Mouse (Mus musculus) urinary bladder, adult 2 months (tissue): ENCODE measurements around the gene Arih2. TPM values are rescaled to one million over a fixed set of nuclear protein-coding genes. Genes with fewer than 3 reads are reported as not detected.
"Not testable (repeated sequence)": the region's sequence is repeated elsewhere in the genome, so short reads cannot be mapped to it uniquely, and the experiment has no call there.

Experiments
- DNase-seq: peaks from one replicate; pipeline ENCODE4 v3.0.0; 2022; ENCODE audit warnings: low spot score
- polyA plus RNA-seq: library from polyadenylated mRNA; depleted of rRNA; stranded (reverse); fragments of >200 nt; gene quantifications from 2 replicates; pipeline ENCODE4 v1.2.3, GENCODE M21; 2012

Gene Arih2
- polyA plus RNA-seq, 1 experiment = 46.2 TPM

DNA sequence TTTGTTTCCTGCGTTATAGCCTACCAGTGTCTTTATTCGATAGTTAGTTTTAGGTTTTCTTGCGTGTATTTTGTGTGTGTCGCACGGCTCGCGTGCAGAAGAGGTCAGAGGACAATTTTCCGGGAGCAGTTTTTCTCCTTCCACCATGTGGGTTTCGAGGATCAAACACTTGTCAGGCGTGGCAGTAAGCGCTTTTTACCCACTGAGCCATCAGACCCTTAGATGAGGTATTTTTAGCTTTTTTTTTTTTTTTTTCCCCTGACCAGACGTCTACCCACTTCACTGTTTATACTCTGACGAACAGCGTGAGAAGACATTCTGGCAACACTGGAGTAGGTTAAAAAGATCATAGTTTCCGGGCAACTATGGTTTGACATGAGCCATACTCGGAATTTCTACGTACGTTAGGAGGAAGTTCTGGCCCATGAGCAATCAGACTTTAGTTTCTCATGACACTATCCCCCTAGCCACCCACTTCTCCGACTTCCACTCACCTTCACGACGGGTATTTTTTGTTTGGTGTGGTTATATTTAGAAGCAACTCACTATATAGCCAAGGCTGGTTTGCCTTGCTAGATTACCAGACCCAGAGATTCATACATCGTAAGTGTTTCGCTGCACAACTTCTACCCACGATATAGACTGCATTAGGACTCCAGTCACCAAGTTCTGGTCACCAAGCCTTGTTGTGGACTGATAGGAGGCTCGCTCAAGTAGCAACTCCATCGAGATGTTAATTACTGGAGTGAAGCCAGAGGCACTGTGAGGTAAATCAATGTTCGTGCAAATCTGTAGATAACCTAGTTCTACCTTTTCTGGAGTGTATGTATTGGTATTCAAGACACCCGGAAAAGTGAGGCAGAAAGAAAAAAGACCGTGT is 615 bp upstream of the Arih2 start:
- no peak for DNase-seq

DNA sequence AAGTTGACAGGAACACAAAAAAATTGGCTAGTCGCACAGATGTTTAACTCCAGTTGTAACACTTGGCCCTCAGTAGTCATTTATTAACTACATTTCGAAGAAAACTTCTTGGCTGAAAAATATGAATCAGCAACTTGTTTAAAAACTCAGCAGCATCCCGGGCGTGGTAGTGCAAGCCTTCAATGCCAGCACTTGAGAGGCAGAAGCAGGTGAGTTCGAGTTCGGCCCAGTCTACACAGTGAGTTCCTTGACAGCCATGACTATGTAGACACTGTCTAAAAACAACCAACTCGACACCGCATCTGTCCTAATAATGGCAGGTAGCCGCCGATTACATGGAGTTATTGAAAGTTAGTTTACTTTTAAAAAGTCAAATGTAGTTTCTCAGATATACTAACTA is 1.0 kb downstream of the Arih2 start:
- no peak for DNase-seq

DNA sequence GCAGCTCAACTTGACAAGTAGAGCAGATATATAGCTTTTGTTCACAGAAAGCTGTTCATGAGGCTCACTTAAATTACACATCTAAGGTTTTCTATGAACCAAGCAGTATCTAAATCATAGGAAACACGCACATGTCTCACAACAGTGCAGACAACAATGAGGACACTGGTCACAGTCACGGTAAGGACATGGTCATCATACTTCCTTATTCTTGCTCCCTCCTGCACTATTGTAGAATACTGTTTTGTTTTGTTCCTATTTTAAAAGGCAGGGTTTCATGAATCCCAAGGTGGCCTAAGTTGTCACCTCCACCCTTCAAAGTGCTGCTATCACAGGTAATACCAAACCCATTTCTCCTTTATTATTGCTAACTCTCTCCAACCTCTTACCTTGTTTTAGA is 9.4 kb downstream of the Arih2 start:
- DNase-seq = no peak

DNA sequence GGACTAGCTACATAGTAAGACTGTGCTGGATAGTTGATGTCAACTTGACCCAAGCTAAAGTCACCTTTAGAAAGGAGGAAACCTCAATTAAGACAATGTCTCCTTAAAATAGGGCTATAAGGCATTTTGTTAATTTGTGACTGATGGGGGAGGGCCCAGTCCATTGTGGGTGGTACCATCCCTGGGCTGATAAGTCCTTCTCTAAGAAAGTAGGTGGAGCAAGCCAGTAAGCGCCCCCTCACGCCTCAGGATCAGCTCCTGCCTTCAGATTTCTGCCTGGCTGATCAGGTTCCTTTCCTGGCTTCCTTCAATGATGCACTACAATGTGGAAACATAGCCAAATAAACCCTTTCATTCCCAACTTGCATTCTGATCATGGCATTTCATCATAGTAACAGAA is 13.8 kb downstream of the Arih2 start:
- no peak for DNase-seq

DNA sequence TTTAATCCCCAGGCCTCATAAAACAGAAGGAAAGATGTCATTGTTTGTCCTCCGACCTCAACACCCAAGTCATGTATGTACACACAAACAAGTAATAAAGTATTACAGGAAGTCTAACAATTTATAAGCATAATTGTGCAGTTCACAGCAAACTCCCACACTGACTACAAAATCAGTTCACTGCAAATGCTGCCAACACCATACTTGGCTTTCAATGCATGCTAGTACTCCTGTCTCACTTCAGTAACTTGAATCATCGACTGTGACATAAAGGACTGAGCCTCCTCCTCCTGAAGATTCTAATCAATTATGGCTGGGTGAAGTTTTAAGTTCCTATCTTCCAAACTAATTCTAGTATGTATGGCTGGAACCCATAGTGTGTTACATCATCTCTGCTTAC is 15.3 kb downstream of the Arih2 start:
- no peak for DNase-seq

DNA sequence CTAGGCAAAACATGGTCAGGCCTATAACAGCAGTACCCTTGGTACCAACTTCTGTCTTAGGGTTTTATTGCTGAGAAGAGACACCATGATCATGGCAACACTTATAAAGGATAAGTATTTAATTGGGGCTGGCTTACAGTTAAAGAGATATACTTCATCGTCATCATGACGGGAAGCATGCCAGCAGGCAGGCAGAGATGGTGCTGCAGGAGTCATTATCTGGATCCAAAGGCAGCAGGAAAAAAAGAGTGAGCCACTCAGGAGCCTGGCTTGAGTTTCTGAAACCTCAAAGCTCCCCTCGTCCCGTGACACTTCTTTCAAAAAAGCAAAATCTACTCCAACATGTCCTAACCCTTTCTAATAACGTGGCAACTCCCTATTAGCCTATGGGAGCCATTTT is 16.8 kb downstream of the Arih2 start:
- no peak for DNase-seq

DNA sequence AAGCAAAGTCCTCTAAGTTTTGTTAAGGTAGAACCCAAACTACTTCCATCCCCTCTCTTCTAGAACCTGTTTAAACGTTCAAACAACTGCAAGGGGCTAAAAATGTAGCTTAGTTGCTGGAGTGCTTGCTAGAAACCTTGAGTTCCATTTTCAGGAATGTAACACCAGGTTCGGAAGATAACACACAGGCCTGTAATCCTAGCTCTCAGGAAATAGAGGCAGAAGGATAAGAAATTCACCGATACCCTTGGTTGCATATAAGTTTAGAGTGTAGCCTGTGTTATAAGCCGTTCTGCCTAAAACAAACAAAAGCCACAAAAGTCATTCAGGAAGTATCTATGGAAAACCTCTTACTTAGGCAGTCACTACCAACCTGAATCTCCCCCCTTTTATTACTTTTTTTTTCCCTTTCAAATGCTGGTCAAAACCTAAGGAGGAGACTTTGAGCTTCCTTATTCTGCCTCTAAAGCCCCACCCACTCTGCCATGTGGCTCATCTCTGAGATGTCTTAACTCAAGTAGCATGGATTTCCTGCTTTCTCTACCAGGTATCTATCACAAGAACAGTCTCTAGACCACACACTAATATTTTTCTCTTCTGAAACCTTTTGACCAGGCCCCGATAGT is 17.4 kb downstream of the Arih2 start:
- DNase-seq = no peak

DNA sequence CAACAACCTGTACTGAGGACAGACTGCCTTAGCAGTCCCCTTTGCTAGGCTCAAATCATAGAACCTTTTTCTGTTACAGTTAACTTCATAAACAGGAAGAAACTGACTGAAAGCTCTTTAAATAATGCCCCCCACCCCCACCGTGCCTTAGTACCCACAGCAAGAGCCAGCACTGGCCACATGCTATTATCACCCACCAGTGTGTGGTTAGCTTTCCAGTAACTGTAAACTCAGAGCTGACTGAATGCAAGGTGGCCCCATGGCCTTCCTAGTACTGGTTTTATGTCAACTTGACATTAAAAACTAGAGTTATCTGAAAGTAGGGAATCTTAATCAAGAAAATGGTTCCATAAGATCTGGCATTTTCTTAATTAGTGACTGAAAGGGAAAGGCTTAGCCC is 18.5 kb downstream of the Arih2 start:
- no peak for DNase-seq

DNA sequence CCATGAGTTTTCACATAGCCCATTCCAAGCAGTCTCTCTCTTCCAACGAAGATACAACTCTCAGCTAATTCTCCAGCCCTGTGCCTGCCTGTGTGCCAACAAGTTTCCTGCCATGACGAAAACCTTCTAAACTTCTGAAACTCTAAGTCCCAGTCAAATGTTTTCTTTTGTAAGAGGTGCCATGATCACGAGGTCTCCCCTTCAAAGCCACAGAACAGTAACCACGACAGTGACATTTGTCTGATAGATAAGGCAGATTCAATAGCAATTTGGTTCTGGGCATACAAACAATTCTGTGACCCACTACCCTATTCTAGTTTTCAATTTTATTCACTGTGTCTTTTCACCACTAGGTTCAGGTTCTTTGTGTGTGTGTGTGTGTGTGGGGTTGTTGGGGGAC is 21.0 kb downstream of the Arih2 start:
- no peak for DNase-seq

DNA sequence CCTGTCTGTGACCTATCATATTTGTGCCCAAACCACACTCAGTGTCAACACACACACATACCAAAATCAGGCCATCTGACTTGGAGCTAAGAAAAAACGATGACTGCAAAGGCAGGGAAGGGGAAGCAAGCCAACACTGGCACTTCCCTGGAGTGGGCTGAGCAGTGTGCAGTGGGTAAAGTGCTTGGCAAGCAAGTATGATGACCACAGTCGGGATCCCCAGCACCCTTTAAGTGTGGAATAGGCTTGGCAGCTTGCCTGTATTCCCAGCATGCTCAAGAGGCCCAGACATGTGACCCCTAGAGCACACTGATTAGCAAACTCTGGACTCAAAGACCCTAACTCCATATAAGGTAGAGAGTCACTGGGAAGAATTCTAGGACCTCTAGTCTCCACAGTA is 22.7 kb downstream of the Arih2 start:
- DNase-seq = no peak

DNA sequence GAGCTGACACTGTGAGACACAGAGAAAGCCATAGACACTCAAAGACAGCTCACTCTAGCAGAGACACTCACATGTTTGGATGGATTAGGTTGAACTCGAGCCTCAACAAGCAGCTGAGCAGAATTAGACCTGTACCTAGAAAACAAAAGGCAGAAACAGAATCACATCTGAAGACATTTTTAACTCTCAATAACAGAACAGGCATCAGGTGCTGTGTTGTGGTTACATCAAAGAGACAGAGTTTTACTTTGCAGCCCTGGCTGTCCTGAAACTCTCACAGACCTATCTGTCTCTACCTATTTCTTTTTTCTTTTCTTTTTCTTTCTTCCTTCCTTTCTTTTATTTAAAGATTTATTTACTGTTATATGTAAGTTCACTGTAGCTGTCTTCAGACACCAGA is 31.9 kb downstream of the Arih2 start:
- DNase-seq = no peak

DNA sequence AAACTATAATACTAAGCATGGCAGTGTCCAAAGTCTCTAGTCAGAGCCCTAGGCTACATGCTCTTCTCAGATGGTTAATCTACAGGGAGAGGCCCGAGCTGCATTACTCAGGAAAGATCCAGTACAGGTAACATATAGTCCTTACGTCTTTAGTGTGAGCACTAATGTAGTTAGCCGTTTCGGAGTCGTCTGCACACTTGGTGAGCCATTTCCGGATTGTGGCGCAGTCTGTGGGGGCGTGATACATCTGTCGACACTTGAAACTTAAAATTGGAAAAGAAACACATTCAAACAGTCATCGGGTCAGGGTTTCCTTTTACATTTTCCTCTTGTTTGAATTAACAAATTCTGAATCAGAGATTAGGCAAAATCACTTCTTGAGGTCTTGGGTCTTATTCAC is 37.7 kb downstream of the Arih2 start:
- no peak for DNase-seq

DNA sequence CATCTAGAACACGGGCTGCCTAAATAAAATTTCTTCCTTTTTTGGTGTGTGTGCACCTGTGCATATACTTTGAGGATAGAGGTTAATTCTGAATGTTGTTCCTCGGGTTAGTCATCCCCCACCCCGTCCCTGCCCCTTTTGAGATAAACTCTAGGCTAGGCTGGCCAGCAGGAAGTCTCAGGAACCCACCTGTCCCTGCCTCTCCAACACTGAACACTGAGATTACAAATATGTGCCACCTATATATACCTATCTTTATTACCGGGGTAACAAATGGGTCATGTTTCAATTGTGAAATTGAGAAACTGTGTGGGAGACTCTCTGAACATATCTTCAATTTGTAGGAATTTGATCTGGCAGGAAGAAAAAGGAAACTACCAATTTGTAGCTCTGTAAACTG is 40.3 kb downstream of the Arih2 start:
- no peak for DNase-seq

DNA sequence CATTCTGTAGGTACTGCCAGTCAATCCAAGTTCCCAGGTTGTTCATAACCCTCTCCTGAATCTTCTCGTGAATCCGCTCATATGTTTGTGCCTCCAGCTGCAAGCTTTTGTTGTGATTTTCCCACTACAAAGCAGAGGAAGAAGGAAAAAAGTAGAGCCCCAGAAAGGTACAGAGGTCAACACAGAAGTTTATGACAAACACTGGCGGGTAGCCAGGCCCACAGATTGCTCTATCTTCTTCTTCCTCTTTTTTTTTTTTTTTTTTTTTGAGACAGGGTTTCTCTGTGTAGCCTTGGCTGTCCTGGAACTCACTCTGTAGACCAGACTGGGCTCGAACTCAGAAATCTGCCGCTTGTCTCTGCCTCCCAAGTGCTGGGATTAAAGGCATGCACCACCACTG is 41.3 kb downstream of the Arih2 start:
- not testable (repeated sequence) for DNase-seq

DNA sequence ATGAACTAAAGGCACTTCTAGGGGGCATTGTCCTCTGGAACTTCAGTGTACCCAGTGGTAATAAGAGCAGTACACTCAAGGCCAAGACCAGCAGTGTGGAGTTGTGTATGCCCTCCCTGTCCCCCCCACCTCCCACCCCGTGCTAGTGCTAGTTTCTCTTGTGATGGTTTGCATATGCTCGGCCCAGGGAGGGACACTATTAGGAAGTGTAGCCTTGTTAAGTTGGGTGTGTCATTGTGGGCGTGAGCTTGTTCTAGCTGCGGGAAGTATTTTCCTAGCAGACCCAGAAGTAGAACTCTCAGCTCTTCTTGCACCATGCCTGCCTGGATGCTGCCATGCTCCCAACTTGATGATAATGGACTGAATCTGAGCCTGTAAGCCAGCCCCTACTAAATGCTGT is 47.2 kb downstream of the Arih2 start:
- no peak for DNase-seq

DNA sequence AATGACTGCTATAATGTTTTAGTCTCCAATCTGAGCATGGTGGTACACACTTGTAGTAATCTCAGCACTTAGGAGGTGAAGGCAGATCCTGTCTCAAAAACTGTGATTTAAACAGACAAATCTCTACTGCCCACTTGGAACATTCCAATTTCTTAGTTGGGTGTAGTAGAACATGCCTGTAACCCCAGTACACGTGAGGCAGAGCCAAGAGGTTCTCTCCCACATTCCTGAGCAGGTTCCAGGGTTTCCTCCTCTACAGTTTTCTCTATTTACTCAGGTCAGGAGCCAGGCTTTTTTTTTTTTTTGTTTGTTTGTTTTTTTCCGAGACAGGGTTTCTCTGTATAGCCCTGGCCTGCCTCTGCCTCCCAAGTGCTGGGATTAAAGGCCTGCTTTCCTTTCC is 49.2 kb downstream of the Arih2 start:
- no peak for DNase-seq

DNA sequence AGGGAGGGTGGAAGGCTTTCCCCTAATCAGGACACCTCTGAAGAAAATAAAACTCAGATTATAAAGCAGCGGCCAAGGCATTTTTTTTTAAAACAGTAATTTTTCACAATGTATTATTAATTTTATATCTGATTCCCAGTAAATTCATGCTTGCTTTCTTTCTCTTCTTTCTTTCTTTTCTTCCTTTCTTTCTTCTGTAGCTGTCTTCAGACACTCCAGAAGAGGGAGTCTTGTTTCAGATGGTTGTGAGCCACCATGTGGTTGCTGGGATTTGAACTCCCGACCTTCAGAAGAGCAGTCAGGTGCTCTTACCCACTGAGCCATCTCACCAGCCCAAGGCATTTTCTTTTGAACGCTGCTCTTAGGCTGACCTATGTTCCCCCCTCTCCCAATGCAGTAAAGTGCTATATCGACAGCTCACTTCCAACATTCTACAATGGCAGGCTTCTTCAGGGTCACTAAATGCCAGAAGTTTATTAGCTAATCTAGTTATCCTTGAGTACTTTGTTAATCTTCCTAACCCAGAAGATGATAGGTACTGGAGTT is 50.1 kb downstream of the Arih2 start:
- DNase-seq = no peak

DNA sequence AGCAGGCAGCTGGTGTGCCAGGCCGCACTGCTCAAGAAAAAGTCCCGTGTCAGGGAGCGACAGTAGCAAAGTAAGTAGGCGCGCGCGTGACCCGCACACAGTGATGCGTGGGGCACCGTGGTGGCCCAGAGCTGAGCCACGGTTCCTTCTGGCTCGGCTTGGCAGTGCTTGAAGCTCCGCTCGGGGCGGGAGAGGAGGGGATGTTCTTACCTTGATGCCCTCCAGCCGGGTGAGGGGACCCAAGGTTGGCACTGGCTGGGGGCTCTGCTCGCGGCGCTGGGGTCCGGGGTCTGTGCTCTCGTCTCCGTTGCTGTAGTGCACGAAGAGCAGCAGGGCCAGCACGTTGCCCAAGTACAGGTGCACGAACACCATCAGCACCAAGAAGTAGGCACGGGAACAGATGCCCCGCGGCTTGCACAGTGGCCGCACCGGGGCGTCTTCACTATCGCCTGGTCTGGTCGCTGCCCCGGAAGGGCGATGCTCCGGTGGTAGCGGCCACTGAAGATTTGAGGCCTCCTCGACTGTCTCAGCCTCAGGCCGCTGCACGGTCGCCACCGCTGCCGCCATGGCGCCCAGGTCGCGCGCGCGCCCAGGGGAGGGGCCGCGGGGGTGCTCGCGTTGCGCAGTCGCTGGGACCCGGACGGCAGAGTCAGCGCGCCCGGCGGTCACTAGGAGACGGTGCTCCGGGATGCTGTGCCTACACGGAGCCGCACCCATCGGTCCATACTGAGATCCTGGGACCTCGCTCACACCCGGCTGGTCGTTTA is 52.0 kb downstream of the Arih2 start, which contains the start of gene P4htm:
Gene P4htm (minus strand): TSS at position 670 of the 767 bp plus-strand sequence.
- peak; percentile 60 for DNase-seq

DNA sequence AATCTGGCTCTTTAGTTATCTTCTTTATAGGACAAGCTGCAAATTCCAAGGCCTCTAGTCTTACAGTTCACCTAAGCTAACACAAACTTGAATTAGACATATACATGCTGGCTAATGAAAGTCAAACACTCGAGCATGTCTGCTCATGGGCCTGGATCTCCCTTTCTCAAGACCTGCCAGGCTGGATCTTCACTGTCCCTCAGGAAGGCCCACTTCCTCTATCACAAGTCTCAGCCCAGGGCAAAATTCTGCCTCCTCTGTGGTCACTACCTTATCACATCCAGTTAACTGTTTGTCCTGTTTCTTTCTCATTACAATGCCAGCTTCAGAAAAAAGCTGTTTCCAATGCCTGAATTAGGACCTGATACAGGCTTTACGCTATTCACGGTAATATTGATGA is 54.8 kb downstream of the Arih2 start:
- DNase-seq = no peak

DNA sequence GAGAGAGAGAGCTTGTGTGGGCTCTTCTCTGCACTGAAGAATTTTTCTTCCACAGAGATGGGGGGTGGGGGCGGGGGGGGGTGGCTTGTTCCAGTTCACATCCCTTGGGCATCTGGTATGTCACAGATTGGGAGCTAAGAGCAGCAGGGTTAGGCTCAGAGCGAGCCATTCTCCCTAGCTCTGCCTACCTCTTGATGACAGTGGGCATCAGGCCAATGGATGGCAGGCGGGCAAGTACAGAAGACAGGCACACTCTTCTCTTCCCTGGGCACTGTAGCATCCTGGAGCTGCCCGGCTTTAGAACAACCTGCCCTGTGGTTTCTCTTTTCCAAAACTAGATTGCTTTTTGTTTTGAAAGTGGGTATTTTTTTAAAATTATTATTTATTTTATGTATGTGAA is 57.7 kb downstream of the Arih2 start:
- DNase-seq = no peak

DNA sequence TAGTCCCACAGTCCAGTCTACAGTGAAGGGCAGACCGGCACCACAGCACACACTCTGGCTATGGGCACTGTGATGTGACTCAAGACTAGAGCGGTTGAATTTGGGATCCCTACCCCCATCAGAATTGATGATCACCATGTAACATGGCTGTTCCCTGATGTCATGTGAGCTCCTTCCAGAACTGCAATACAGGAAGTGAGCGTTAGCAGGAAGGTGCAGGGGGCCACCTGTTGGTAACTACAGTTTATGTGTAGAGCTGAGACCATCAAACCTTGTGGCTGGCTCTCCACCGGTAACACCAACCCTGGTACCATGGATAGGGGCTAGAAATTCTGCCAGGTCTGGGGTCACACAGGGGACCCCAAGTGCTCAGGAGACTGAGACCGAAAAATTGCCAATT is 60.0 kb downstream of the Arih2 start:
- no peak for DNase-seq

DNA sequence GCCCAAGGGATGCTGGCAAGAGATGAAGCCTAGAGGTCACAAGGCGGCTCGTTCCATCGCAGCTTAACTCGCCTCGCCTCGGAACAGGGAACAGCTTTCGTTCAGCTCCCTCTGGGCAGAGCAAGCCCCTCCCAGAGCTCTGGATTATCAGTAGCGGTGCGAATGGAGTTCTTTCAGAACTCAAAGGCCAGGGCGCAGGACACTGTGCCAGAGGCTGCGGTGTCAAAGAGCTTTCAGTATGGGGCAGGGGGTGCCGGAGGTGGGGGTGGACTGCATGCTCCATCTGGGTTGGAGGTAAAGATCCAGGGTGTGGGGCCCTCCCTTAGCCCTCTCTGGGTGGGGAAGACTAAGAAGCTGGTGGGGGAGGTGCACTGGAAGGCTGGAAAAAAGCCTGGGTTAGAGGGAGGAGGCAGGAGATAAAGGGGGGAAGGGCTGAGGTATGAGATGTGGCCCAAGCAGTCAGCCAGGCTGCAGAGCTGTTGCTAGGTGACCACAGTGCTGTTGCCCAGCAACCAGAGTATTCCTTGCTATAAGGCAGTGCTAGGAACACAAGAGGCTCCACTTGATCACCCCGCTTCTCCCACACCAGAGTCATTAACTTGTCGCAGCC is 61.5 kb downstream of the Arih2 start:
- DNase-seq = no peak
